Mouse (Mus musculus) thymus, postnatal 4 days (tissue): Measurements from ENCODE around the gene Napsa.

Source experiments
- DNase-seq: peaks from one replicate; pipeline ENCODE4 v3.0.0; 2021

Gene Napsa

GRCm38 (mm10) chr7:44572956-44573484 lies 840 bp downstream of the Napsa start:
- DNase-seq = no peak

DNA sequence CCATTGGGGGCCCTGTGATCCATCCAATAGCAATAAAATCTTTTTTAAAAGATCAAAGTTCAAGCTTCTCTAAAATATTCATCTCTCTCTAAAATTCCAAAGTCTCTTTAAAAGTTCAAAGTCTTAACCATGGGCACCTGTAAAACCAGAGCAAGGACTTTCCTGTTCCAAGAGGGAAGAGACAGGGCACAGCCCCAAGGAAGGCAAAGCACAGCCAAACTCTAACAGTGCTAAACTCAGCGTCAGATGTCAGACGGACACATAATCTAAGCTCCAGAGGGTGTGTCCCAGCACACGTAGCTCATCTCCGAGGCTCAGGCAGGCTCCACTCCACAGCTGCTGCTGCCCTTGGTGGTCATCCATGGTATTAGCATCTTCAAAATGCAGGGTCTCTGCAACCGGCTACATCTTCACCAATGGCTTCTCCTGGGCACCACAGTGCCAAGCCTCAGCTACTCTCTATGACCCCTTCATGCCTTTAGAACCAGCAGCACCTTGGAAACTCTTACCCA lies 4.2 kb downstream of the Napsa start:
- no peak for DNase-seq

DNA sequence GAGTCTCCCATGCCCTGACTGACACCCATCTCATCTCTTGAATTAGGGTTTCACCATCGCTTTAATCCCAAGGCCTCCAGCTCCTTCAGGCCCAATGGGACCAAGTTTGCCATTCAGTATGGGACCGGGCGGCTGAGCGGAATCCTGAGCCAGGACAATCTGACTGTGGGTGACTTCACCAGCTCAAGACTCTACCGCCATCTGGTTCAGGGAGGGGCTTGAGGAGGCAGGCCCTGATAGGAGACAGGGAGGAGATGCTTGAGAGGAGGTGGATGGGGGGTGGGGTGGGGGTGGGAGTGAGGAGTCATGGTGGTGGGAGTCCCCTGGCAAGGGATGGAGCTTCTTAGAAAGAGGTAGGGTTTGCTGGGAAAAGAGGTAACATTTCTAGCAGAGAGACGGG lies 9.5 kb downstream of the Napsa start:
- DNase-seq = no peak

DNA sequence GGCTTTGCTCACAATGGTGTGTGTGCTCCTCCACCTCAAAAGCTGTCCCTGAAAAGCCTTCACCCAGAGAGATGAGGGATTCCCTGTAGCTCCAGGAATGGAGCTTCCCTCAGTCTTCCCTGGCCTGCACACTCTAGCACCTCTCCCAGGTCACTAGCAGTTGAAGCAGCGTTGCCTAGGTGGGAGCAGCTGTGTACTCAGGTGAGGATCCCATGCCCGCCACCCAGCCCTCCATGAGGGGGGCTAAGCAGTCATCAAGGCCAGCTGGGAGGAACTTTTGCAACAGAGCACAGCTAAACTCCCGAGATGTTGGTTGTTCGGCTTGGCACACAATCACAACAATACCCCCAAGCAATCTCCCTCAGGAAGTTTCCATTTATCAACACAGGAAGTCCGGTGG lies 10.5 kb downstream of the Napsa start:
- no peak for DNase-seq

- DNase-seq = no peak
Observed at GRCm38 (mm10) chr7:44583146-44583545, 11.0 kb downstream of the Napsa start.

DNA sequence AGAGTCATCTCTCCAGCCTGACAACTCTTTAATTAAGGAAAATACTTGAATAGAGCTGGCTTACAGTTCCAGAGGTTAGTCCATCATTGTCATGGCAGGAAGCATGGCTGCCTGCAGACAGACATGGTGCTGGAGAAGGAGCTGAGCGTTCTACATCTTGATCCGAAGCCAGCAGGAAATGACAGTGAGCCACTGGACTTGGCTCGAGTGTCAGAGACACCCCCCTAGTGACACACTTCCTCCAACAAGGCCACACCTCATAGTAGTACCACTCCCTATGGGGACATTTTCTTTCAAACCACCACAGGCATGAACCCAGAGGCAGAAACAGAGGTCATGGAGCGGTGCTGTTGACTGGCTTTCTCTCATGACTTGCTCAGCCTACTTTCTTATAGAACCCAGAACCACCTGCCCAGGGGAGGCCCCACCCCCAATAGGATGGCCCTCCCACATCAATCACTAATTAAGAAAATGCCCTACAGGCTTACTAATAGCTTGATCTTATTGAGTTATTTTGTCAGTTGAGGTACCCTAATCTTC lies 12.2 kb downstream of the Napsa start:
- DNase-seq = no peak

GRCm38 (mm10) chr7:44584921-44585320 lies 12.7 kb downstream of the Napsa start:
- no peak for DNase-seq

GRCm38 (mm10) chr7:44585606-44586005 lies 13.4 kb downstream of the Napsa start:
- DNase-seq = no peak

GRCm38 (mm10) chr7:44586518-44586917 lies 14.3 kb downstream of the Napsa start:
- peak; percentile 25 for DNase-seq

DNA sequence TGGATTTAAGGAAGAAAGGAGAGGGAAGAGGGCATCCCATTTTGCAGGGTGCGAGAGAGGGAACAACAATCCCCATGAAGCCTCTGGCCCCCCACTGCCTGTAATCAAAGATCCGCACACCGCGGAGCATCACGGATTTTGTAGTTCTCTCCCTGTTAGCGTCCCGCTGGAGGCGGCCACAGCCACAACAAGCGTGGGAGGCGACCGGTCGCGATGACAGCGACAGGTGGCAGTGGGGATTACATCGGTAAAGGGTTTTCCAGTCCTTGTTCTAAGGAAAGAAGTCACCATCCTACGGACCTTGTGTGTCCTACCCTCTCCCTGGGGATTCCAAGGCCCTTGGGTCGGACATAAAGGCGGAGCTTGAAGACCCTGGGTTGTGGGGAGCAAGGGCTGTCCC lies 14.8 kb downstream of the Napsa start:
- peak; percentile 61 for DNase-seq

GRCm38 (mm10) chr7:44587676-44588075 lies 15.5 kb downstream of the Napsa start:
- no peak for DNase-seq

DNA sequence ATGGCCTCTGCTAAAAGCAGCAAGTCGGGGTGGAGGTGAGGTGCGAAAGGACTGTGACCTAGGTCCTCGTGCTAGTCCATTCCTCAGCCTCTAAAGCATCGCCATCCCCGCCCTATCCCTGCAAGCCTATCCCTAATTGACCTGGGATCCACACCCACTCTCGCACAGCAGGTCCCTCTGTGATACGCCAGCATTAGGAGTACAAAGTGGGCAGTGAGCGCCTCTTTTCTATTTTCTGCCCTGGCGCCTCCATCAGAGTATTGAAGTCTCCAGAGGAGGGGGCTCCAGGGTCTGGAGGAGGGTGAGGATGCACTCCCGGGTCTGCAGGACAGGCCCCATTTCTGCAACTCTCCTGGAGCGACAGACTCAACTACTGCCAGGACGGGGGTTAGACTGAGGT lies 16.2 kb downstream of the Napsa start:
- no peak for DNase-seq

GRCm38 (mm10) chr7:44589149-44589548 lies 17.0 kb downstream of the Napsa start:
- peak; percentile 60 for DNase-seq

- DNase-seq = no peak
Observed at GRCm38 (mm10) chr7:44589946-44590345, 17.8 kb downstream of the Napsa start.

- peak; percentile 80 for DNase-seq
Observed at GRCm38 (mm10) chr7:44590402-44591347, 18.5 kb downstream of the Napsa start, which contains the start of gene Kcnc3. TSS of gene Kcnc3 (plus strand) at chr7:44590664.

DNA sequence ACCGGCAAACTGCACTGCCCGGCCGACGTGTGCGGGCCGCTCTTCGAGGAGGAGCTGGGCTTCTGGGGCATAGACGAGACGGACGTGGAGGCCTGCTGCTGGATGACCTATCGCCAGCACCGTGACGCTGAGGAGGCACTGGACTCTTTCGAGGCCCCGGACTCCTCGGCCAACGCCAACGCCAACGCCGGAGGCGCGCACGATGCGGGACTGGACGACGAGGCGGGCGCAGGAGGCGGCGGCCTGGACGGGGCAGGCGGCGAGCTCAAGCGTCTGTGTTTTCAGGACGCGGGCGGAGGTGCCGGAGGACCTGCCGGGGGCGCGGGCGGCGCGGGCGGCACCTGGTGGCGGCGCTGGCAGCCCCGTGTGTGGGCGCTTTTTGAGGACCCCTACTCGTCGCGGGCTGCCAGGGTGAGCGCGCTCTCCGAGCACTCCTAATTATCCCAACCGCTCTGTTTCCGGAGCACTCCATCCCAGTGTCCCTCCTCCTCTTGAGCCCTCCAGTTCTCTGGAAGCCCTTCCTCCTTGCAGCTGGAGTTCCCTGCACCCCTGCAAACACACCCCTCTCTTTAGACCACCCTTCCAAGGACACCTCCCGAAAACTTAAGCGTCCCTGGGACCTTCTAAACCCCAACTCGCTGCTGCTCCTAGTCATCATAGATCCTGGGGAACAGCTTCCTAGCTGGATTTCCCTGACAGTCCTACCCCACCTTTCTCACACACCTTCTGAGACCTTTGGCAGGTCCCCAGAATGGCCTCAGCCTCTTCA lies 19.4 kb downstream of the Napsa start:
- peak; percentile 39 for DNase-seq

DNA sequence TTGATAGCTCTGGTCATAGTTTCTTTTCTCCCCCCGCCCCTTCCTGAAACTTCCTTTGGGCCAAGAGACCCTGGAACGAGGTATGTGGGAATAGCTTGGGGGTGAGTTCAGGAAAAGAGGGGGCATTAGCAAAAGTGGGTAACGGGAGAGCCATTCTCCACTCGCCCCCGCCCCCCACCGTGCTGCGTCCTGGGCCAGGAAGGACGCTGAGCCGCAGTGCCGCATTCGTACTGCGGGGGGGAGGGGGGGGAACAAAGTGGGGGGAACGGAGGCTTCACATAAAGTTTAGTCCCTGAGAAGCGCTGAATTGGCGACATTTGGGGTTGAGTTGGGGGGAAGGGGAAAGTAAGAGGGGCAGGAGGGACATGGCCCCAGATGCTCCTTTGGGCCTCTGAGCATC lies 20.9 kb downstream of the Napsa start:
- DNase-seq = no peak

- DNase-seq = peak; percentile 89
Observed at GRCm38 (mm10) chr7:44593775-44594174, 21.6 kb downstream of the Napsa start.

- no peak for DNase-seq
Observed at GRCm38 (mm10) chr7:44594291-44594690, 22.1 kb downstream of the Napsa start.

DNA sequence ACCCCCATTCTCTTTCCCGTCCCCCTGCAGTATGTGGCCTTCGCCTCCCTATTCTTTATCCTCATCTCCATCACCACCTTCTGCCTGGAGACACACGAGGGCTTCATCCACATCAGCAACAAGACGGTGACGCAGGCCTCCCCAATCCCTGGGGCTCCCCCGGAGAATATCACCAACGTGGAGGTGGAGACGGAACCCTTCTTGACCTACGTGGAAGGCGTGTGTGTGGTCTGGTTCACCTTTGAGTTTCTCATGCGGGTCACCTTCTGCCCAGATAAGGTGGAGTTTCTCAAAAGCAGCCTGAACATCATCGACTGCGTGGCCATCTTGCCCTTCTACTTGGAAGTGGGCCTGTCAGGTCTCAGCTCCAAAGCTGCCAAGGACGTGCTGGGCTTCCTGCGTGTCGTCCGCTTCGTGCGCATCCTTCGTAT lies 23.0 kb downstream of the Napsa start:
- no peak for DNase-seq

- DNase-seq = no peak
Observed at GRCm38 (mm10) chr7:44596051-44596450, 23.9 kb downstream of the Napsa start.

GRCm38 (mm10) chr7:44596996-44597538 lies 24.9 kb downstream of the Napsa start:
- no peak for DNase-seq

DNA sequence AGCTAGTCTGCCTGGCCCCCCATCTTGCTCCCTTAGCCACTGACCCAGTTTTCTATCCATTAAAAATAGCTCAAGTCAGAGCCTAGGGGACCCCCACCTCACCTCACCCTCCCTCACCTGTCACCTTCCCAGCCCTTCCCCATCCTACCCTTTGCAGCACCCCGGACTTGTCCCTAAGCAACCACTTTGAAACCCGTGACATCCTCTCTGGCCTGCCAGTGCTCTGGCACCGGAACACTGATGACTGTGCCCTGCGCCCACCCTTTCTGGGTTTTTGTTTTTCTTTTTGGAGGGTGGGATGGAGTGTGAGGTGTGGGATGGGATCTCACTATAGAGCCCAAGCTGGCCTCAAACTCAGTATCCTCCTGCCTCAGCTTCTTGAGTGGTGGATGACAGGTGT lies 25.5 kb downstream of the Napsa start:
- DNase-seq = no peak
